In genomic region chr9:65020991-65021886, GRCm38 (mm10) we compare ENCODE assay signal across 8 mouse cellular contexts. TPM values are rescaled to one million over a fixed set of nuclear protein-coding genes. Genes with fewer than 3 reads are reported as not detected.
DNase-seq lines count a peak whose midpoint lies in the region; ATAC-seq and TF ChIP-seq lines count a peak whose summit lies in the region.

TSS of gene Hacd3 (minus strand) at chr9:65021693.

- H3K4me2 ChIP-seq in embryonic facial prominence, embryonic 14.5 days (ENCODE audit: low read depth, low read length): peak within 1 kb of the TSS; percentile 92
- peak within 1 kb of the TSS; percentile 71 for H3K4me2 ChIP-seq in limb, embryonic 11.5 days (ENCODE audit: low read depth, severe bottlenecking)
- H3K4me2 ChIP-seq in midbrain, embryonic 13.5 days (replicated peaks): peak within 1 kb of the TSS; percentile 84

- no peaks in the 10 kb centered on the region for H3K9me3 ChIP-seq in embryonic facial prominence, embryonic 14.5 days (ENCODE audit: control insufficient read depth, low read length)
- no peaks in the 10 kb centered on the region for H3K9me3 ChIP-seq in limb, embryonic 11.5 days (ENCODE audit: control insufficient read depth, low read length)
- no peaks in the 10 kb centered on the region for H3K9me3 ChIP-seq in midbrain, embryonic 13.5 days

- H3K9ac ChIP-seq in embryonic facial prominence, embryonic 14.5 days (ENCODE audit: low read depth, low read length): peak within 1 kb of the TSS; percentile 92
- H3K9ac ChIP-seq in heart, adult 2 months (ENCODE audit: low read depth, low read length): peak within 1 kb of the TSS; percentile 93
- H3K9ac ChIP-seq in limb, embryonic 11.5 days (ENCODE audit: low read length): peak within 1 kb of the TSS; percentile 95
- H3K9ac ChIP-seq in midbrain, embryonic 13.5 days (replicated peaks): peak within 1 kb of the TSS; percentile 99

- 0 out of 2 replicates have a peak, but pooled peaks have one; percentile 38 for TF ChIP-seq EP300 in heart, adult 2 months (IDR thresholded peaks at IDR 0.05; ENCODE audit: insufficient read depth, low read depth, low read length)

- under 1% methylated on average over 81 of the region's 81 CpGs for WGBS in bone marrow, adult 2 months
- WGBS in embryonic facial prominence, embryonic 14.5 days: 0% methylated on average over 73 of the region's 81 CpGs
- under 1% methylated on average over 81 of the region's 81 CpGs for WGBS in heart, adult 2 months
- under 1% methylated on average over 81 of the region's 81 CpGs for WGBS in kidney, adult 2 months
- WGBS in limb, embryonic 11.5 days: under 1% methylated on average over 68 of the region's 81 CpGs
- WGBS in midbrain, embryonic 13.5 days: under 1% methylated on average over 81 of the region's 81 CpGs

- H3K4me1 ChIP-seq in bone marrow, adult 2 months (ENCODE audit: control insufficient read depth, insufficient read depth, low read length): peaks cover 3% of the 10 kb centered on the region; the same call in 1 of the 2 replicates
- H3K4me1 ChIP-seq in embryonic facial prominence, embryonic 14.5 days (ENCODE audit: control insufficient read depth, insufficient read depth, low read length): peaks cover 19% of the 10 kb centered on the region
- H3K4me1 ChIP-seq in heart, adult 2 months (ENCODE audit: control insufficient read depth, insufficient read depth, low read length): peaks cover 7% of the 10 kb centered on the region
- H3K4me1 ChIP-seq in kidney, adult 2 months (ENCODE audit: control insufficient read depth, insufficient read depth, low read length): peaks cover 11% of the 10 kb centered on the region; the same call in 1 of the 2 replicates
- peaks cover 3% of the 10 kb centered on the region; the same call in 1 of the 2 replicates for H3K4me1 ChIP-seq in limb, embryonic 11.5 days (ENCODE audit: control insufficient read depth, insufficient read depth, low read length)
- H3K4me1 ChIP-seq in midbrain, embryonic 13.5 days (replicated peaks): peaks cover 58% of the 10 kb centered on the region

- no peaks in the 10 kb centered on the region for H3K36me3 ChIP-seq in embryonic facial prominence, embryonic 14.5 days (ENCODE audit: control insufficient read depth, insufficient read depth, low read length)
- no peaks in the 10 kb centered on the region for H3K36me3 ChIP-seq in heart, adult 2 months (ENCODE audit: control insufficient read depth, insufficient read depth, low read length)
- no peaks in the 10 kb centered on the region for H3K36me3 ChIP-seq in kidney, adult 2 months (ENCODE audit: control insufficient read depth, insufficient read depth, low read length)
- H3K36me3 ChIP-seq in limb, embryonic 11.5 days (ENCODE audit: control insufficient read depth, insufficient read depth, low read length): no peaks in the 10 kb centered on the region
- no peaks in the 10 kb centered on the region for H3K36me3 ChIP-seq in midbrain, embryonic 13.5 days

- no peaks in the 10 kb centered on the region for H3K27me3 ChIP-seq in embryonic facial prominence, embryonic 14.5 days (replicated peaks; ENCODE audit: control insufficient read depth, insufficient read depth, low read length)
- H3K27me3 ChIP-seq in heart, adult 2 months (ENCODE audit: control insufficient read depth, insufficient read depth, low read length): no peaks in the 10 kb centered on the region
- H3K27me3 ChIP-seq in kidney, adult 2 months (replicated peaks; ENCODE audit: control insufficient read depth, insufficient read depth, low read length): no peaks in the 10 kb centered on the region
- no peaks in the 10 kb centered on the region for H3K27me3 ChIP-seq in limb, embryonic 11.5 days (ENCODE audit: control insufficient read depth, insufficient read depth, low read length)
- H3K27me3 ChIP-seq in midbrain, embryonic 13.5 days: 0 out of 2 replicates have a peak, but pooled peaks cover 12% of the 10 kb centered on the region

- peak within 1 kb of the TSS; percentile 89 for H3K27ac ChIP-seq in bone marrow, adult 2 months (ENCODE audit: control insufficient read depth, insufficient read depth, low read depth, low read length, poor library complexity)
- H3K27ac ChIP-seq in embryonic facial prominence, embryonic 14.5 days (replicated peaks; ENCODE audit: low read depth, low read length): peak within 1 kb of the TSS; percentile 85
- peak within 1 kb of the TSS; percentile 90 for H3K27ac ChIP-seq in heart, adult 2 months
- H3K27ac ChIP-seq in kidney, adult 2 months (ENCODE audit: insufficient read depth, low read depth, low read length): peak within 1 kb of the TSS; percentile 89
- no peak within 1 kb of the TSS; the same call in none of the 2 replicates for H3K27ac ChIP-seq in limb, embryonic 11.5 days (replicated peaks; ENCODE audit: low read depth, low read length)
- peak within 1 kb of the TSS; percentile 94 for H3K27ac ChIP-seq in midbrain, embryonic 13.5 days

- DNase-seq in 3T3-L1 (ENCODE audit: low read depth, low spot score): peak; percentile 86
- peak; percentile 96 for DNase-seq in embryonic facial prominence, embryonic 14.5 days (ENCODE audit: low spot score)
- DNase-seq in heart, adult 2 months: peak; percentile 90 to 93
- DNase-seq in kidney, adult 2 months: peak; percentile 94
- DNase-seq in limb, embryonic 11.5 days (ENCODE audit: low spot score): peak; percentile 94
- DNase-seq in spleen, adult 12 weeks (ENCODE audit: low spot score): peak; percentile 76

- no peak for TF ChIP-seq CTCF in bone marrow, adult 2 months (IDR thresholded peaks at IDR 0.05; ENCODE audit: control insufficient read depth, insufficient read depth, low read length)
- TF ChIP-seq CTCF in heart, adult 2 months (IDR thresholded peaks at IDR 0.05): no peak
- TF ChIP-seq CTCF in kidney, adult 2 months (conservative IDR thresholded peaks at IDR 0.05; ENCODE audit: insufficient read depth, insufficient read length, low read depth, low read length): no peak

- peak; percentile 54; the same call in 1 of the 2 replicates for TF ChIP-seq POLR2A in bone marrow, adult 2 months (IDR thresholded peaks at IDR 0.05; ENCODE audit: borderline replicate concordance, control insufficient read depth, low read depth, low read length)
- peak; percentile 92 for TF ChIP-seq POLR2A in heart, adult 2 months (IDR thresholded peaks at IDR 0.05; ENCODE audit: insufficient read depth, low read depth, low read length)
- TF ChIP-seq POLR2A in kidney, adult 2 months (IDR thresholded peaks at IDR 0.05; ENCODE audit: low read depth, low read length): peak; percentile 72

- ATAC-seq in embryonic facial prominence, embryonic 14.5 days (ENCODE audit: low read depth): peak; percentile 95
- ATAC-seq in limb, embryonic 11.5 days (ENCODE audit: insufficient number of reproducible peaks, low FRiP score, low TSS enrichment, low read depth): peak; percentile 92
- ATAC-seq in midbrain, embryonic 13.5 days: peak; percentile 96

- intact Hi-C loops in heart, adult 2 months (cut with DNase I): loop anchor here (10.0 kb wide), 1 partner anchor 216 kb away; no protein-coding TSS in a partner anchor

- peaks cover 4% of the 10 kb centered on the region; the same call in 1 of the 2 replicates for H3K79me2 ChIP-seq in heart, adult 2 months (replicated peaks; ENCODE audit: control insufficient read depth, insufficient read depth, low read length)

- peak within 1 kb of the TSS; percentile 88 for H3K4me3 ChIP-seq in bone marrow, adult 2 months (replicated peaks; ENCODE audit: control insufficient read depth, low read depth, low read length)
- H3K4me3 ChIP-seq in embryonic facial prominence, embryonic 14.5 days (ENCODE audit: low read depth, low read length): peak within 1 kb of the TSS; percentile 99
- H3K4me3 ChIP-seq in heart, adult 2 months: peak within 1 kb of the TSS; percentile 99
- H3K4me3 ChIP-seq in kidney, adult 2 months (ENCODE audit: insufficient read depth, low read depth, low read length): peak within 1 kb of the TSS; percentile 99
- peak within 1 kb of the TSS; percentile 99 for H3K4me3 ChIP-seq in limb, embryonic 11.5 days (ENCODE audit: low read depth, low read length)
- peak within 1 kb of the TSS; percentile 99 for H3K4me3 ChIP-seq in midbrain, embryonic 13.5 days (replicated peaks)

RNA-seq across cellular contexts. Expression of gene Hacd3, which starts in this region (rescaled TPM):
- polyA plus RNA-seq in bone marrow, adult 2 months (2011; ENCODE audit: insufficient read depth, insufficient read length, low replicate concordance, missing spikeins): 9.2 and 18.0 TPM in 2 replicates
- 37.9 and 41.5 TPM in 2 replicates for polyA plus RNA-seq in embryonic facial prominence, embryonic 14.5 days (2014; fragmentation: Nextera tagmentation; extraction: Ambion mirVana)
- total RNA-seq in heart, adult 2 months (2021): 10 to 100 TPM; 17.6 to 18.9 TPM
- polyA plus RNA-seq in heart, adult 2 months (2012; rRNA removed): 11.2 and 18.2 TPM in 2 replicates
- 36.9 and 37.5 TPM in 2 replicates for polyA plus RNA-seq in kidney, adult 2 months (2012; rRNA removed)
- 87.2 and 90.9 TPM in 2 replicates for polyA plus RNA-seq in limb, embryonic 11.5 days (2014; fragmentation: Nextera tagmentation; extraction: Ambion mirVana)
- 188 and 192 TPM in 2 replicates for polyA plus RNA-seq in midbrain, embryonic 13.5 days (2015; fragmentation: Nextera tagmentation; extraction: Ambion mirVana)
